Mouse (Mus musculus): ENCODE results near the gene Trp53tg5. TPM values are rescaled to one million over a fixed set of nuclear protein-coding genes. Genes with fewer than 3 reads are reported as not detected.
A peak's percentile ranks its signal among the peaks of the same experiment; 100 is the strongest.

Trp53tg5 gene
- polyA plus RNA-seq, 1 experiment from 2014 or later, result not detected

DNA sequence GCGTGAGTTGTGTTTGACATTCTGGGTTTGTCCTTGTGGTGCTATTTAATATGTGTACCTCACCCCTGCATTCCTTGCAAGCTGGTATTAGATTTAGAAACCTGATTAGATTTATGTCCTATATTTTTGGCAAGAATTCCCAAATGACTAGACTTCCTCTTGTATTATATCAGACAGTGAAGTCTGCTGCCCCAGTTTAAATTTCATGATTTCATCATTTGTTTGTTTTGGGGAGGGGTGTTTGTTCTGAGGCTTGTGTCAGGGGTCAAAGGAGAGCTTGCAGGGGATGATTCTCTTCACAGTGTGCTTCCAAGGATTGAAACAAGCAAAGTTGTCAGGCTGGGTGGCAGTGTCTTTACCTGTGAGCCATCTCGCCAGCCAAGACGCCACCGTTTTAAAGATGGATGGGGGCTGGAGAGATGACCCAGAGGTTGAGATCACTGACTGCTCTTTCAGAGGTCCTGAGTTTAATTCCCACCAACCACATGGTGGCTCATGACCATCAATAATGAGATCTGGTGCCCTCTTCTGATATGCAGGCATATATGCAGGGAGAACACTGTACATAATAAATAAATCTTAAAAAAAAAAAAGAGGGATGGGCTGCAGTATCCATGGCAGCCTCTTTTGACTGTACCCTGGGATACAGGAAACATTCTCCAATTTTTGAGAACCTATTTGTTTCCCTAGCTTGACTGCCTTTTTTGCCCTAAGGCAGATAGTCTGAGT is 32.3 kb upstream of the Trp53tg5 start:
- WGBS, result 74% methylated on average over 4 of the region's 4 CpGs
- peaks cover 65% of the 10 kb centered on the region for H3K36me3 ChIP-seq (ENCODE audit: insufficient read depth)
- ATAC-seq (ENCODE audit: insufficient read depth), result no peak
- H3K4me3 ChIP-seq (ENCODE audit: low read depth, low read length), result no peak overlapping the region
- peaks cover 5% of the 10 kb centered on the region; the same call in 1 of the 2 replicates for H3K9me3 ChIP-seq (ENCODE audit: low read depth, low read length)
- no peaks in the 10 kb centered on the region for H3K4me1 ChIP-seq (ENCODE audit: insufficient read depth)
- H3K27ac ChIP-seq (ENCODE audit: low read depth), result no peak overlapping the region
- no peak overlapping the region for H3K4me2 ChIP-seq
- no peak for DNase-seq
- 0 out of 2 replicates have a peak, but pooled peaks have one; percentile 3 for TF ChIP-seq CTCF (IDR thresholded peaks at IDR 0.05; ENCODE audit: low read depth)
- no peak overlapping the region for H3K9ac ChIP-seq
- H3K27me3 ChIP-seq (ENCODE audit: insufficient read depth, low read length), result no peaks in the 10 kb centered on the region

DNA sequence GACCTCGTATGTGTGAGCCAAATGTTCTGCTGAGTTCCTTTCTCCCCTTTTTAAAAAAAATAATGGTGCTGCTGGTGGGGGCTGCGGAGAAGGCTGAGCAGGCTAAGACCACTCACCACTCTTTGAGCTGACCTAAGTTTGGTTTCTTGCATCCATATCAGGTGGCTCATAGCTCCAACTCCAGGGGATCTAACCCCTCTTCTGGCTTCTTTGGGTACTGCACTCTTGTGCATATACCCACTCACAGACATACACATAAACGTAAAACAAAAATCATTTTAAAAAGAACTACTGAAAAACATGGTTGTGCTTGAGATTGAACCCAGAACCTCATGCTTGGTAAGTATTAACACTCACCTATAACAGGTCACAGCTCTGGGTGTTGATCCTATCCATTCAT is 31.4 kb upstream of the Trp53tg5 start:
- H3K9me3 ChIP-seq (ENCODE audit: low read depth, low read length), result peaks cover 5% of the 10 kb centered on the region; the same call in 1 of the 2 replicates
- no peaks in the 10 kb centered on the region for H3K27me3 ChIP-seq (ENCODE audit: insufficient read depth, low read length)
- no peak overlapping the region for H3K4me3 ChIP-seq (ENCODE audit: low read depth, low read length)
- 0 out of 2 replicates have a peak, but pooled peaks have one; percentile 26 for TF ChIP-seq CTCF (IDR thresholded peaks at IDR 0.05; ENCODE audit: low read depth)
- ATAC-seq (ENCODE audit: insufficient read depth) (no peak), DNase-seq (no peak)
- H3K9ac ChIP-seq, result no peak overlapping the region
- no peak overlapping the region for H3K4me2 ChIP-seq
- no peak overlapping the region for H3K27ac ChIP-seq (ENCODE audit: low read depth)
- H3K4me1 ChIP-seq (ENCODE audit: insufficient read depth), result no peaks in the 10 kb centered on the region
- H3K36me3 ChIP-seq (ENCODE audit: insufficient read depth), result peaks cover 73% of the 10 kb centered on the region
- 93% methylated on average over 3 of the region's 3 CpGs for WGBS

DNA sequence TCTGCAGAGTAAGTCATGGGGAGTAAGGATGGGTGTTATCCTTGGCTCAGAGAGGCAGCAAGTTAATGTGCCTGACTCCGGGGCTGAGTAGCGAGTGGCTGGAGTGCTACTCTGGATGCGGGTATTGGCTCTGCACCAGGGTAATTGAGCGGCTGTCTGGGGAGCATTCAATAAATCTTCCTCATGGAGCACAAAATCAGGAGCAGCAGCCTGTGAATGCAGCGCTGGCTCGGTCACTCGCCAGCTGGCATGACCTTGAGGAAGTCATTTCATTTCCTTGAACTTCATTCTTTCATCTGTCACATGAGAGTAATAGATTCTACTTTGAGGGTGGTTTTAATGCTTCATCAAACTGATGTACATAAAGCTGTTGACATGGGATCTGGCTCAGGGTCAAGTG is 27.0 kb upstream of the Trp53tg5 start:
- no peak overlapping the region for H3K9ac ChIP-seq
- no peak overlapping the region for H3K4me3 ChIP-seq (ENCODE audit: low read depth, low read length)
- DNase-seq (no peak), ATAC-seq (ENCODE audit: insufficient read depth) (no peak)
- peaks cover 9% of the 10 kb centered on the region for H3K4me1 ChIP-seq (ENCODE audit: insufficient read depth)
- 82% methylated on average over 7 of the region's 7 CpGs for WGBS
- peaks cover 5% of the 10 kb centered on the region; the same call in 1 of the 2 replicates for H3K9me3 ChIP-seq (ENCODE audit: low read depth, low read length)
- H3K36me3 ChIP-seq (ENCODE audit: insufficient read depth), result peaks cover 51% of the 10 kb centered on the region
- H3K4me2 ChIP-seq, result no peak overlapping the region
- H3K27me3 ChIP-seq (ENCODE audit: insufficient read depth, low read length), result no peaks in the 10 kb centered on the region
- no peak for TF ChIP-seq CTCF (IDR thresholded peaks at IDR 0.05; ENCODE audit: low read depth)
- no peak overlapping the region for H3K27ac ChIP-seq (ENCODE audit: low read depth)

DNA sequence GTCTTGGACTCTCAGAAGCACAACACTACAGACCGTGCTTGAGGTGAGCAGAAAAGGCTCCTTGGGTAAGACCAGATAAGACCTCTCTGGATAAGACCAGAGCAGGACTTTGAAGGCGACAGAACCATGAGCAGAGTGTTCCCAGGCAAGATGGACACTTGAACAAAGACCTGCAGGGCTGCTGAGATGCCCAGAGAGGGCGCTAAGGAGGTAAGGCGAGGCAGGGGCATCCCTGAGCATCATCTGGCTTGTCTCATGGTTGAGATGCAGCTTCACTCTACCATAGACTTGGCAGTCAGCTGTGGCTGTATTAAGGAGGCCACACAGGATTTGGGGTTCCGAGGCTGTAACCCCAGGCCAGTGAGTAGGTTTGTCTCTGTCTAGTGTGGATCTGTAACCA is 25.8 kb upstream of the Trp53tg5 start:
- H3K4me3 ChIP-seq (ENCODE audit: low read depth, low read length), result no peak overlapping the region
- peaks cover 4% of the 10 kb centered on the region; the same call in 1 of the 2 replicates for H3K9me3 ChIP-seq (ENCODE audit: low read depth, low read length)
- no peak for DNase-seq
- TF ChIP-seq CTCF (IDR thresholded peaks at IDR 0.05; ENCODE audit: low read depth), result no peak
- peaks cover 9% of the 10 kb centered on the region for H3K4me1 ChIP-seq (ENCODE audit: insufficient read depth)
- ATAC-seq (ENCODE audit: insufficient read depth), result no peak
- no peak overlapping the region for H3K4me2 ChIP-seq
- no peak overlapping the region for H3K27ac ChIP-seq (ENCODE audit: low read depth)
- peaks cover 43% of the 10 kb centered on the region for H3K36me3 ChIP-seq (ENCODE audit: insufficient read depth)
- no peaks in the 10 kb centered on the region for H3K27me3 ChIP-seq (ENCODE audit: insufficient read depth, low read length)
- H3K9ac ChIP-seq, result no peak overlapping the region
- WGBS, result 71% methylated on average over 5 of the region's 5 CpGs

DNA sequence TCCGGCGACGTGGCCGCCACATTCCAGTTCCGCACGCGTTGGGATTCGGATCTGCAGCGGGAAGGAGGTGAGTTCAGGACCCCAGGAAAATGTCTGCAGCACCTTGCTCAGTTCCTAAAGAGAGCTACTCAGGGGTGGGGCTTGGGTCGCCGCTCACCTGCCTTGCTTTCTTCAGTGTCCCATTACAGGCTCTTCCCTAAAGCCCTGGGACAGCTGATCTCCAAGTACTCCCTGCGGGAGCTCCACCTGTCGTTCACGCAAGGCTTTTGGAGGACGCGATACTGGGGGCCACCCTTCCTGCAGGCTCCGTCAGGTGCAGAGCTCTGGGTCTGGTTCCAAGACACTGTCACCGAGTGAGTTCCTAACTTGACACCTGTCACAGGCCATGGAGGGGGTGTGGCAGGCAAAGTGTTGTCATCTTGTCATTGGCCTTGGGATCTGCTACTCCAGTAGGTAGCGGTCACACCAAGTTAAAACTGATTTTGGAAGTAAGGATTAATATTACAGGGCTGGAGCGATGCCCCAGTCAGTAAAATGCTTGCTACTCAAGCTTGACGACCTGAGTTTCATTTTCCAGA is 24.3 kb upstream of the Trp53tg5 start:
- no peak; the same call in 1 of the 2 replicates for TF ChIP-seq CTCF (IDR thresholded peaks at IDR 0.05; ENCODE audit: low read depth)
- Histone ChIP-seq H3K27me3 (ENCODE audit: insufficient read depth, low read length) (no peaks in the 10 kb centered on the region), H3K9ac (peak overlapping the region; percentile 64), H3K36me3 (ENCODE audit: insufficient read depth) (peaks cover 27% of the 10 kb centered on the region), H3K4me1 (ENCODE audit: insufficient read depth) (peaks cover 9% of the 10 kb centered on the region), H3K9me3 (ENCODE audit: low read depth, low read length) (no peaks in the 10 kb centered on the region), H3K27ac (ENCODE audit: low read depth) (no peak overlapping the region), H3K4me2 (peak overlapping the region; percentile 98), H3K4me3 (ENCODE audit: low read depth, low read length) (peak overlapping the region; percentile 90)
- peak; percentile 52 for ATAC-seq (ENCODE audit: insufficient read depth)
- WGBS, result 7% methylated on average over 21 of the region's 21 CpGs
- no peak for DNase-seq

DNA sequence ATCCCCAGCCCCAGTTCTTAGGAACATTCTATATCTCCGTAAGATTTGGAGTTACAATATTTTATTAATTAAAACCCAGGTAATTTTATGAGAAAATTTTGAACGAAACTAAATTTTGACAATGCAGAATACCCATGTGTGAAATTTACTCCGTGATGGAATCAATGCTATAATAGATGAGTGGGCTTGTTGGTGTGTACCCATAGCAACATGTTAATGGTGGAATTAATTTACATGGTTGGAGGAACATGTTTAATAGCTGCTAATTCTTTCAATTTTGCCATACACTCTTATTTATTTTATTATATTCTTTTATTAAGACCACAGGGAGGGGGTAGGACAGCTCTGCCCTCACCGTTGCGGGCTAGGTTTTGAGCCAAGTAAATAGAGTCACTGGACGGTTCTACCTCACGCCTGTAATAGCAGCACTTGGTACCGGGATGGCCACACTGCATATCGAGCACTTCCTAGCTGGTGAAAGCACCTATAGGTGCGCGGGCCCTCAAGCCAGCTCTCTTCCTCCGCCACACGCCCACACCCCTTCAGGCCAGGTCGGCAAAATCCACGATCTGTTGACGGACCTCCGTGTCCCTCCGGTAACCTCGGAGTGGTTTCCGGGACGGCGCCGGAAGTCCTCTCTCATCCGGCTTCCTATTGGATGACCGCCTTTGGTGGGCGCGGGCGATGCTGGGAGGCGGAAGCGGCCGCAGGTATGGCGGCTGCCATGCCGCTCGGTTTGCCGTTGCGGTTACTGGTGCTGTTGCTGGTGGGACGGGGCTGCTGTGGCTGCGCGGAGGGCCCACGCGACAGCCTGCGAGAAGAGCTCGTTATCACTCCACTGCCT is 23.5 kb upstream of the Trp53tg5 start, which contains the start of gene Pigt:
Gene Pigt, plus strand, starts transcription at position 674 of the 844 bp plus-strand sequence.
- Histone ChIP-seq H3K9ac (peak within 1 kb of the TSS; percentile 64), H3K9me3 (ENCODE audit: low read depth, low read length) (no peaks in the 10 kb centered on the region), H3K27ac (ENCODE audit: low read depth) (no peak within 1 kb of the TSS), H3K36me3 (ENCODE audit: insufficient read depth) (peaks cover 20% of the 10 kb centered on the region), H3K4me2 (peak within 1 kb of the TSS; percentile 98), H3K4me1 (ENCODE audit: insufficient read depth) (peaks cover 9% of the 10 kb centered on the region), H3K4me3 (ENCODE audit: low read depth, low read length) (peak within 1 kb of the TSS; percentile 90), H3K27me3 (ENCODE audit: insufficient read depth, low read length) (no peaks in the 10 kb centered on the region)
- ATAC-seq (ENCODE audit: insufficient read depth) (peak; percentile 95), DNase-seq (peak; percentile 92)
- TF ChIP-seq CTCF (IDR thresholded peaks at IDR 0.05; ENCODE audit: low read depth), result no peak
- WGBS, result 4% methylated on average over 43 of the region's 43 CpGs
